Mouse (Mus musculus) heart, adult 2 months (tissue): ENCODE results near the gene Pde8b. TPM values are rescaled to one million over a fixed set of nuclear protein-coding genes. Genes with fewer than 3 reads are reported as not detected.

ENCODE experiments used
- DNase-seq, 2 experiments: peaks; one replicate each; pipeline ENCODE4 v3.0.0; 2021
- H3K27ac ChIP-seq: fragments of 200-600 bp; 2 replicates; pipeline ENCODE4 v1.8.1; 2022
- H3K27me3 ChIP-seq: fragments of 200-500 bp; 2 replicates; pipeline ENCODE4 v1.6.1; 2012; ENCODE audit warnings: mild to moderate bottlenecking, low read length, inconsistent platforms, mixed read lengths; ENCODE audit not compliant: control insufficient read depth, insufficient read depth
- H3K36me3 ChIP-seq: fragments of 200-500 bp; 2 replicates; pipeline ENCODE4 v1.6.1; 2012; ENCODE audit warnings: low read length, inconsistent platforms; ENCODE audit not compliant: control insufficient read depth, insufficient read depth
- H3K4me1 ChIP-seq: fragments of 200-500 bp; 2 replicates; pipeline ENCODE4 v1.6.1; 2011; ENCODE audit warnings: low read length; ENCODE audit not compliant: control insufficient read depth, insufficient read depth
- H3K4me3 ChIP-seq: fragments of 200-600 bp; 2 replicates; pipeline ENCODE4 v1.8.1; 2022
- H3K79me2 ChIP-seq: fragments of 200-500 bp; replicated peaks from 2 replicates; pipeline ENCODE4 v1.6.1; 2012; ENCODE audit warnings: mild to moderate bottlenecking, inconsistent platforms, low read length, moderate library complexity, mixed read lengths; ENCODE audit not compliant: control insufficient read depth, insufficient read depth
- H3K9ac ChIP-seq: fragments of 200-500 bp; 2 replicates; pipeline ENCODE4 v1.6.1; 2012; ENCODE audit warnings: low read depth, mild to moderate bottlenecking, control low read depth, inconsistent platforms, low read length, mixed read lengths
- CTCF ChIP-seq: fragments of 200-600 bp; IDR thresholded peaks from 2 replicates; pipeline ENCODE4 v1.8.1; 2022; ENCODE audit warnings: antibody characterized with exemption, mild to moderate bottlenecking, moderate library complexity
- EP300 ChIP-seq: fragments of 200-500 bp; IDR thresholded peaks from 2 replicates; pipeline ENCODE4 v1.6.1; 2011; ENCODE audit warnings: low read depth, low read length, control low read depth; ENCODE audit not compliant: insufficient read depth
- POLR2A ChIP-seq: fragments of 200-500 bp; IDR thresholded peaks from 2 replicates; pipeline ENCODE4 v1.6.1; 2011; ENCODE audit warnings: mild to moderate bottlenecking, low read depth, low read length, control low read depth; ENCODE audit not compliant: insufficient read depth
- WGBS: fragments of 180-500 bp; shearing (Covaris S2); methylation state at CpG from one replicate; pipeline ENCODE4 v1.1.7; 2018; 5-methylcytosine and 5-hydroxymethylcytosine counted together
- intact Hi-C: fragments of 180-260 bp; cut with DNase I; formaldehyde crosslinking; loops from one replicate; pipeline ENCODE4 v1.15.1; 2025
- polyA plus RNA-seq: library from polyadenylated mRNA; depleted of rRNA; stranded (reverse); fragments of >200 nt; gene quantifications from 2 replicates; pipeline ENCODE4 v1.2.3, GENCODE M21; 2012
- total RNA-seq, 2 experiments: library from RNA; stranded (reverse); gene quantifications; 2 replicates each; pipeline ENCODE4 v1.2.3; 2021

The Pde8b gene
- total and polyA plus RNA-seq, 3 experiments = 1.7 to 5.0 (median 2.6) TPM

- TF ChIP-seq POLR2A (no peak), CTCF (no peak), EP300 (no peak)
- intact Hi-C loops = no loop called here
- no peak for DNase-seq
- Histone ChIP-seq H3K4me3 (no peak overlapping the region), H3K36me3 (no peaks in the 10 kb centered on the region), H3K79me2 (no peaks in the 10 kb centered on the region), H3K4me1 (no peaks in the 10 kb centered on the region), H3K27ac (no peak overlapping the region), H3K27me3 (no peaks in the 10 kb centered on the region), H3K9ac (no peak overlapping the region)
- WGBS = 84% methylated on average over 5 of the region's 5 CpGs
Observed at GRCm38 (mm10) chr13:95187153-95187665, 62.9 kb downstream of the Pde8b start.

DNA sequence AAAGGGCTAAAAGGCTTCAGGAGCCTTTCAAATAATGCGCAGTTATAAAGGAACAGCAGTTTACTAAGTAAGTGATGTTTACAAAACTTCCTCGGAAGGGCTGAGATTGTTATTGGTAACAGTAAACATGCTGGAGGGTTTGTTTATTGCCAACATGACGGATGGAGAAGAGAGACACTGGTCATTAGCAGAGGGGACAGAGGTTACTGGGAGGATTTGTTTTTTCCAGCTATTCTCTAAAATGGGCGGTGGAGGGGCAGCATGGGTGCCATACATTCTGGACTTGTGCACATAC lies 63.4 kb downstream of the Pde8b start:
- DNase-seq = no peak
- no peaks in the 10 kb centered on the region for H3K79me2 ChIP-seq
- H3K27ac ChIP-seq = no peak overlapping the region
- H3K36me3 ChIP-seq = no peaks in the 10 kb centered on the region
- no peak overlapping the region for H3K9ac ChIP-seq
- no peak overlapping the region for H3K4me3 ChIP-seq
- no peaks in the 10 kb centered on the region for H3K4me1 ChIP-seq
- WGBS = 86% methylated on average over 4 of the region's 4 CpGs
- TF ChIP-seq EP300 = no peak
- TF ChIP-seq POLR2A = no peak
- TF ChIP-seq CTCF = no peak
- intact Hi-C loops = no loop called here
- H3K27me3 ChIP-seq = no peaks in the 10 kb centered on the region

DNA sequence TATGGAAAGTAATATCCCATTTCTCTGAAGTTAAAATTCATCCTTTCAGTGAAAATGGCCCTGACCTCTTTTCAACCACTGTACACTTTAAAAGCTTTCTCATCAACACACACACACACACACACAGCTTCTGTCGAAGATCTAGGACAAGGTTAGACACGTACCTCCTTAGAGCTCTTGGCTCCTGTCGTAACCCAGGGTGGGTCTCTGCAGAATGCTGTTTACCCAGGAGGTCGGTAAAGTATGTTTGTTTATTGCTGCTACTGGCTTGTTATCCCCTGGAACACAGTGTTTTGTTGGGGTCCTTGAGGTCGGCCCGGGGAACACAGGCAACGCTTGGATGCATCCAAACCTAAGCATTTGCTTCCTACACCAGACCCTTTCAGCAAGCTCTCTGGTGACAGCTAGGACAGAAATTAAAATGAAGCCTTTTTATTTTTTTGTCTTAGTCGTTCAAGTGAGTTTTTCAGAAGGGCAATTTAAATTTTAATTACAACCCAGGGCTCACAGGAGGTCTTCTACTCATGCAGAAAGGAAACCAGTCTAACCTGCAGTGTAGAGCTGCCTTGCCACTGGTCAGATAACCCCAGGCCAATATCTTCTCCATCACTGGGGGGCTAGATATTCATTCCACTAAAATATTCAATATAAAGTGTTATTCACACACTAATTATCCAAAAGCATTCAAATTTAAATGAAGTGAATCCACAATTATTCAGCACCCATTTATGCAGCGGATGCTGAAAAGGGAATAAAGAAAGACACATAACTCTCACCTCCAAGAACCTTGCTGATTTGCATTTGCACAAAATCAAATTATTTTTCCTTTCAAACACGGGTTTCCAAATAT lies 64.0 kb downstream of the Pde8b start:
- H3K36me3 ChIP-seq = no peaks in the 10 kb centered on the region
- no peak for DNase-seq
- no peak overlapping the region for H3K27ac ChIP-seq
- H3K9ac ChIP-seq = no peak overlapping the region
- intact Hi-C loops = no loop called here
- H3K79me2 ChIP-seq = no peaks in the 10 kb centered on the region
- no peaks in the 10 kb centered on the region for H3K27me3 ChIP-seq
- H3K4me3 ChIP-seq = no peak overlapping the region
- WGBS = 65% methylated on average over 10 of the region's 10 CpGs
- no peak for TF ChIP-seq EP300
- no peak for TF ChIP-seq POLR2A
- no peak for TF ChIP-seq CTCF
- H3K4me1 ChIP-seq = no peaks in the 10 kb centered on the region

- Histone ChIP-seq H3K4me1 (no peaks in the 10 kb centered on the region), H3K4me3 (no peak overlapping the region), H3K9ac (no peak overlapping the region), H3K79me2 (no peaks in the 10 kb centered on the region), H3K27ac (no peak overlapping the region), H3K27me3 (no peaks in the 10 kb centered on the region), H3K36me3 (no peaks in the 10 kb centered on the region)
- TF ChIP-seq CTCF (no peak), EP300 (no peak)
- WGBS = 84% methylated on average over 2 of the region's 2 CpGs
- intact Hi-C loops = no loop called here
- no peak for DNase-seq
Observed at GRCm38 (mm10) chr13:95183686-95184085, 66.5 kb downstream of the Pde8b start.

DNA sequence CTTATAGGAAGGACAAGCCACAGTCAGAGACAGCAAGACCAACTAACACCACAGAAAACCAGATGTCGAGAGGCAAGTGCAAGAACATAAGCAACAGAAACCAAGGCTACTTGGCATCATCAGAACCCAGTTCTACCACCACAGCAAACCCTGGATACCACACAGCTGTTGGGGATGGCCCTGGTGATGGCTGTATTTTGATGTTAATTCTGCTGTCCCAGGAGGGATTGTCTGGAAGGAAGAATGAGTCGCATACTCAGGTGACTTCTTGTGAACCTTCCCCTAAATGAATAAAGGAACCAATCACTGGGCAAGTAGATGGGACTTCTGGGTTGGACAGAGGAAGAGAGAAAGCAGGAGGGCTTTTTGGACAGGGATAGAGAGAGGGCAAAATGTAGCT lies 69.9 kb downstream of the Pde8b start:
- no peak overlapping the region for H3K27ac ChIP-seq
- intact Hi-C loops = no loop called here
- TF ChIP-seq EP300 (no peak), POLR2A (no peak), CTCF (no peak)
- no peak overlapping the region for H3K9ac ChIP-seq
- 89% methylated on average over 2 of the region's 2 CpGs for WGBS
- H3K4me1 ChIP-seq = no peaks in the 10 kb centered on the region
- no peaks in the 10 kb centered on the region for H3K27me3 ChIP-seq
- H3K36me3 ChIP-seq = no peaks in the 10 kb centered on the region
- no peaks in the 10 kb centered on the region for H3K79me2 ChIP-seq
- DNase-seq = no peak
- no peak overlapping the region for H3K4me3 ChIP-seq

- intact Hi-C loops = loop anchor here (5.0 kb wide), 1 partner anchor 40 kb away; no protein-coding TSS in a partner anchor
- Histone ChIP-seq H3K9ac (no peak overlapping the region), H3K36me3 (no peaks in the 10 kb centered on the region), H3K27me3 (no peaks in the 10 kb centered on the region), H3K79me2 (no peaks in the 10 kb centered on the region), H3K4me1 (no peaks in the 10 kb centered on the region), H3K27ac (no peak overlapping the region), H3K4me3 (no peak overlapping the region)
- TF ChIP-seq CTCF (no peak), EP300 (no peak), POLR2A (no peak)
- no peak for DNase-seq
- 25% methylated on average over 9 of the region's 9 CpGs for WGBS
Observed at GRCm38 (mm10) chr13:95177326-95177725, 72.8 kb downstream of the Pde8b start.
